Mouse (Mus musculus) forebrain, embryonic 16.5 days (tissue): ENCODE results near the gene Bpgm. TPM values are rescaled to one million over a fixed set of nuclear protein-coding genes. Genes with fewer than 3 reads are reported as not detected.

Experiments used
- ATAC-seq: fragments of 200-750 bp; cut with Nextera tagmentation; 2 replicates; pipeline ENCODE4 v1.8.0; 2017; ENCODE audit warnings: mild to moderate bottlenecking, moderate library complexity
- H3K27ac ChIP-seq: fragments of 300-500 bp; sonication (generic); 2 replicates; pipeline ENCODE4 v1.5.1; 2014; ENCODE audit warnings: low read length, control low read depth
- H3K27me3 ChIP-seq: fragments of 300-500 bp; sonication (generic); replicated peaks from 2 replicates; pipeline ENCODE4 v1.6.1; 2014; ENCODE audit warnings: low read length; ENCODE audit not compliant: control insufficient read depth, insufficient read depth
- H3K36me3 ChIP-seq: fragments of 300-500 bp; sonication (generic); 2 replicates; pipeline ENCODE4 v1.6.1; 2014; ENCODE audit not compliant: control insufficient read depth, insufficient read depth
- H3K4me1 ChIP-seq: fragments of 300-500 bp; sonication (generic); replicated peaks from 2 replicates; pipeline ENCODE4 v1.6.1; 2014; ENCODE audit warnings: low read length; ENCODE audit not compliant: control insufficient read depth, insufficient read depth
- H3K4me2 ChIP-seq: fragments of 300-500 bp; sonication (generic); 2 replicates; pipeline ENCODE4 v1.6.1; 2014; ENCODE audit warnings: mild to moderate bottlenecking, low read length, control low read depth
- H3K4me3 ChIP-seq: fragments of 300-500 bp; sonication (generic); replicated peaks from 2 replicates; pipeline ENCODE4 v1.5.1; 2014; ENCODE audit warnings: mild to moderate bottlenecking, low read length, control low read depth
- H3K9ac ChIP-seq: fragments of 300-500 bp; sonication (generic); replicated peaks from 2 replicates; pipeline ENCODE4 v1.6.1; 2014; ENCODE audit warnings: low read depth, low read length, control low read depth
- H3K9me3 ChIP-seq: fragments of 300-500 bp; sonication (generic); 2 replicates; pipeline ENCODE4 v1.6.1; 2016; ENCODE audit warnings: low read length; ENCODE audit not compliant: control insufficient read depth
- WGBS: fragments of 180-500 bp; shearing (Covaris S2); extraction: QIAGEN DNeasy Blood & Tissue Kit; methylation state at CpG from one replicate; pipeline ENCODE4 v1.1.7; 2014; 5-methylcytosine and 5-hydroxymethylcytosine counted together
- polyA plus RNA-seq: library from polyadenylated mRNA; unstranded; fragments of >200 nt; fragmentation: Nextera tagmentation; extraction: Ambion mirVana; gene quantifications from 2 replicates; pipeline ENCODE4 v1.2.1, GENCODE M21; 2015

Gene Bpgm
- 64.2 and 68.2 TPM in 2 replicates for polyA plus RNA-seq

DNA sequence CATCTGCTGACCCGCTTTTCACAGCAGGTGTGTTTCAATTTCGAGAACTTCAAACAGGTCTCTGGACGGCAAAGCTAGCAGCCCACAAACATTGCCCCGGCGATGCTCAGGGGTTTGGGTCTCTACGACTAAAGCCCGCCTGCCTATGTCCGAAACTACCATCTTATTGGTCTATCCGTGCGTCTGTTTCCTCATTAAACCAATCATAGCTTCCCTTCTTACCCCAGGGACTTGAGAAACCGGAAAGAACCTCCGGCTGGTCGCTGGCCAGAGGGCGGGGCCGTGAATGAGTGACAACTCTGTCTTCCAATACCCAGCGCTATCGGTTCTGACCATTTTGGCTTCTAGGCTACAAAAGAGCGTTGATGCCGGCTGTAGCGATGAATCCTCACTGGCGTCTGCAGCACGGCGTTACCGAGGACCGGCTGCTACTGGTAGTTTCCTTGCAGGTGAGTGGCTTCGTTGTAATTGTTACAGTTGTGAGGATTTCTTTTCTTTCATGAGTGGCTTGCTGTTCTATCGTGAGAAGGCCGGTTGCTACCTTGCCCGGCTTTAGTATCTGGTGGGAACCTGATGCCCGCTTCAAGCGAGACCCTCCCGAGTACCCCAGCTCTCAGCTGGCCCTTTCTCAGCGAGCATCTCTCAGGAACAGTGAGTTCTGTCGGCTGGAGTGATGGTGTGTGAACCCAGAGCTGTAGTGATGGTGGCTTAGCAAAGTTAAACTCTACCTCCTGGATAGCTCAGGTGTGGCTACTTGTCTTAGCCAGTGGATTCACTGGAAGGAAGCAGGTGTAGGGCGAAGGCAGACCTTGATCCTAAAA, at the start of gene Bpgm:
Gene Bpgm, plus strand, starts transcription at position 234 of the 821 bp plus-strand sequence.
- peak; percentile 98 for ATAC-seq
- H3K9ac ChIP-seq = peak within 1 kb of the TSS; percentile 75
- WGBS = under 1% methylated on average over 35 of the region's 35 CpGs
- no peaks in the 10 kb centered on the region for H3K36me3 ChIP-seq
- H3K27ac ChIP-seq = peak within 1 kb of the TSS; percentile 56; the same call in 1 of the 2 replicates
- peak within 1 kb of the TSS; percentile 77 for H3K4me2 ChIP-seq
- peaks cover 37% of the 10 kb centered on the region for H3K4me1 ChIP-seq
- H3K4me3 ChIP-seq = peak within 1 kb of the TSS; percentile 69
- no peaks in the 10 kb centered on the region for H3K9me3 ChIP-seq
- H3K27me3 ChIP-seq = no peaks in the 10 kb centered on the region; the same call in 1 of the 2 replicates

DNA sequence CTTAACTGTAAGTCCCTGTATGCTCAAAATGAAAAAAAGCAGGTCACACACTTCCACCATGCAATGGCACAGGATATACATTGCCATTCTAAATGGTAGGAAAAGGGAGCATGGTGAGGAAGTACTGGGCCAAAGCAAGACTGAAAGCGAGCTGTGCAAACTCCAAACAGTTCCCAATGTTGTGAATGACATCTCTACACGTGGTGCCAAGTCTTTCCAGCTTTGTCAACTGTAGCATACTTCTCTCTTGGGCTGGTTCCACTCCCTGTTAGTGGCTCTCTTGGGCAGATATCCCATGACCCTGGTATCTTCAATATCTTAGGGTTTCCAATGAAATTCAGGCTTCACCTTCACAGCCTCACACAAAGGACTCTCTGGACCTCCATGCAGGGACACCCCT, 37.0 kb upstream of the Bpgm start:
- Histone ChIP-seq H3K4me2 (no peak overlapping the region), H3K4me3 (no peak overlapping the region), H3K36me3 (no peaks in the 10 kb centered on the region), H3K4me1 (no peaks in the 10 kb centered on the region), H3K9me3 (no peaks in the 10 kb centered on the region), H3K27ac (no peak overlapping the region), H3K9ac (no peak overlapping the region), H3K27me3 (no peaks in the 10 kb centered on the region)
- no peak for ATAC-seq
- WGBS = 68% methylated on average over 2 of the region's 2 CpGs

GRCm38 (mm10) chr6:34441556-34442257, 34.3 kb upstream of the Bpgm start:
- Histone ChIP-seq H3K27ac (no peak overlapping the region), H3K4me1 (no peaks in the 10 kb centered on the region), H3K9ac (no peak overlapping the region), H3K9me3 (no peaks in the 10 kb centered on the region), H3K36me3 (no peaks in the 10 kb centered on the region), H3K4me3 (no peak overlapping the region), H3K4me2 (no peak overlapping the region), H3K27me3 (no peaks in the 10 kb centered on the region)
- ATAC-seq = no peak
- WGBS = 73% methylated on average over 9 of the region's 9 CpGs

- H3K4me2 ChIP-seq = no peak overlapping the region
- H3K4me3 ChIP-seq = no peak overlapping the region
- WGBS = 87% methylated on average over 2 of the region's 2 CpGs
- no peaks in the 10 kb centered on the region for H3K9me3 ChIP-seq
- H3K27ac ChIP-seq = no peak overlapping the region
- H3K27me3 ChIP-seq = no peaks in the 10 kb centered on the region
- ATAC-seq = no peak
- no peaks in the 10 kb centered on the region for H3K4me1 ChIP-seq
- no peak overlapping the region for H3K9ac ChIP-seq
- no peaks in the 10 kb centered on the region for H3K36me3 ChIP-seq
These were observed 32.2 kb upstream of the Bpgm start for GRCm38 (mm10) chr6:34443791-34444190.

GRCm38 (mm10) chr6:34447961-34448360, 28.0 kb upstream of the Bpgm start:
- Histone ChIP-seq H3K9me3 (no peaks in the 10 kb centered on the region), H3K36me3 (no peaks in the 10 kb centered on the region), H3K9ac (no peak overlapping the region), H3K4me2 (no peak overlapping the region), H3K27ac (no peak overlapping the region), H3K4me3 (no peak overlapping the region), H3K27me3 (no peaks in the 10 kb centered on the region), H3K4me1 (no peaks in the 10 kb centered on the region)
- ATAC-seq = no peak
- 7% methylated on average over 2 of the region's 2 CpGs for WGBS

GRCm38 (mm10) chr6:34448696-34449095, 27.3 kb upstream of the Bpgm start:
- Histone ChIP-seq H3K36me3 (no peaks in the 10 kb centered on the region), H3K4me2 (no peak overlapping the region), H3K4me3 (no peak overlapping the region), H3K9ac (no peak overlapping the region), H3K9me3 (no peaks in the 10 kb centered on the region), H3K27me3 (no peaks in the 10 kb centered on the region), H3K27ac (no peak overlapping the region), H3K4me1 (no peaks in the 10 kb centered on the region)
- no peak for ATAC-seq
- 80% methylated on average over 1 of the region's 1 CpGs for WGBS

- Histone ChIP-seq H3K9me3 (no peaks in the 10 kb centered on the region), H3K27me3 (no peaks in the 10 kb centered on the region), H3K27ac (no peak overlapping the region), H3K4me1 (no peaks in the 10 kb centered on the region), H3K4me2 (no peak overlapping the region), H3K36me3 (no peaks in the 10 kb centered on the region), H3K9ac (no peak overlapping the region), H3K4me3 (no peak overlapping the region)
- WGBS = 67% methylated on average over 7 of the region's 7 CpGs
- ATAC-seq = no peak
These were observed 22.8 kb upstream of the Bpgm start for GRCm38 (mm10) chr6:34452963-34453770.

DNA sequence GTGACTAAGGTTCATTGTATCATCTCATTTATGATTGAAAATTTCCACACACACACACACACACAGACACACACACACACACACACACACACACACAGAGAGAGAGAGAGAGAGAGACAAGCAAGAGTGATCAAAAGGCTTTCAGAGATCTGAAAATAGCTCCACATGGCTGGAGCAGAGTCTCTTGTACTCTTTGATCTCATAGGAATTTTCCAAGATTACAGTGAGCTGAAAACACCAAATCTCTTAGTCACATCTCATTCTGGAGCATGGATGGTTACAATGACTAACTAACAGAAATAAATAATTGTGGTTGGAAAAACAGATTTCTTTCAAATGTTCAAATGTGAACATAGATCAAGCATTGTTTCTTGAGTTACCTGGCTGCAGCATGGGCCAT, 16.6 kb upstream of the Bpgm start:
- no peak overlapping the region for H3K27ac ChIP-seq
- H3K27me3 ChIP-seq = no peaks in the 10 kb centered on the region
- no peak for ATAC-seq
- H3K36me3 ChIP-seq = no peaks in the 10 kb centered on the region
- no peak overlapping the region for H3K4me2 ChIP-seq
- H3K9me3 ChIP-seq = no peaks in the 10 kb centered on the region
- no peak overlapping the region for H3K4me3 ChIP-seq
- H3K4me1 ChIP-seq = no peaks in the 10 kb centered on the region
- H3K9ac ChIP-seq = no peak overlapping the region

DNA sequence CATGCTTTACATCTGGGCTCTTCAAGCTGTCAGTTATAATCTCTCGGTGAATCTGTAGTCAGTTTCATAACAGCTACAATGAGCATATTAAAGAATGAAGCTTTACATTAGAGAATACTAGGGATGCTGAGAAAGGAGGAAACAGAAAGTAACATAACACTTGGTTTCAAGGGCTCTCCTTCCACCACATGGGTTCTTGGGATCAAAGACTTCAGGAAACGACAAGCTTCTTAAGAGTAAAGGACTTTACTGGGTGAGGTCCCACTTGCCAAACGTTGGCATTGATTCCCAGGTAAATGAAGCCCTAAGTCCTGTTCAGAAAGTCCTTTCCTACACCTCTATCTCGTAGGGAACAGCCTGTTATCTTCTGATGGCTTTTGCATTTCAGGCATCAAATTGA, 15.4 kb upstream of the Bpgm start:
- Histone ChIP-seq H3K27me3 (no peaks in the 10 kb centered on the region), H3K36me3 (no peaks in the 10 kb centered on the region), H3K9me3 (no peaks in the 10 kb centered on the region), H3K4me3 (no peak overlapping the region), H3K4me2 (no peak overlapping the region), H3K27ac (no peak overlapping the region), H3K4me1 (no peaks in the 10 kb centered on the region), H3K9ac (no peak overlapping the region)
- WGBS = 68% methylated on average over 4 of the region's 4 CpGs
- ATAC-seq = no peak
